Mouse (Mus musculus): ENCODE results near the gene Lbhd1.
"Not testable (repeated sequence)": the region's sequence is repeated elsewhere in the genome, so short reads cannot be mapped to it uniquely, and the experiment has no call there.

The Lbhd1 gene

DNA sequence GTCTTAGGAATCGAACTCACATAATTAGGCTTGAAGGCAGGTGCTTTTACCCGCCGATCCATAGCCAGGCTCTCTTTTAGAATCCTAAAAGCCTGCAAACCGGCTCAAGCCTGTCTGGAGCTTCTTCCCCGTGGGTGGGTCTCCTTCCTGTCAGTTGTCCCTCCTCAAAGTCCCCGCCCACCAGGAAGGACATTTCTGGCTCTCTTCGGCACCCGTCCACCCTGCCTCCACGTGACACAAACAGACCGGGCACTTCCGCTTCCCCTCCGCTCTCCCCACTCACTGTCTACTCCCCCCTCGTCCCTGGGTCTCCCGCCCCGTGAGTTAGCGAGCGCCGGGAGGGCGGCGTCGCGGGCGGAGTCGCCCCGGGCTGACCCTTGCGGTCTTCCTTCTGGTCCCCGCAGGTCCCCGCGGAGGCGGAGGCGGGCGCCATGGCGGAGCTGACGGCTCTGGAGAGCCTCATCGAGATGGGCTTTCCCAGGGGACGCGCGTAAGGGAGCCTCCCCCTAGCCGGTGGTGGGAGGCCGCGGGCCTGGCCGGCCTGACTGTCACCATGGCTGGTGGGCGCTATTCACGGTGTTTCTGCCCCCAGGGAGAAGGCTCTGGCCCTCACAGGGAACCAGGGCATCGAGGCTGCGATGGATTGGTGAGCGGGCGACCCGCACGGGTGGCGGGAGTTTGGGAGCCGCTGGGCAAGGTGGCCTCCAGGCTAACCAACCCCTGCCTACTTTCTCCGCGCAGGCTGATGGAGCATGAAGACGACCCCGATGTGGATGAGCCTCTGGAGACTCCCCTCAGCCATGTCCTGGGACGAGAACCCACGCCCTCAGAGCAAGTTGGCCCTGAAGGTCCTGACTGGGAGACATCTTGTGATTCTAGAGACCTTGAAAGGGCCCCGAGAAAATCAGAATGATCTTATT, 12.0 kb upstream of the Lbhd1 start, which contains the start of gene Ubxn1:
TSS of gene Ubxn1 (plus strand) at position 230 of the 920 bp plus-strand sequence.
- DNase-seq (ENCODE audit: low read depth, low spot score) = peak; percentile 100

GRCm38 (mm10) chr19:8872266-8872840, 11.2 kb upstream of the Lbhd1 start:
- DNase-seq (ENCODE audit: low read depth, low spot score) = no peak

- no peak for DNase-seq (ENCODE audit: low read depth, low spot score)
Measured at GRCm38 (mm10) chr19:8875031-8875430, 8.5 kb upstream of the Lbhd1 start.

- peak; percentile 94 for DNase-seq (ENCODE audit: low read depth, low spot score)
Measured at GRCm38 (mm10) chr19:8880311-8881033, 3.1 kb upstream of the Lbhd1 start, which contains the start of gene Uqcc3. Gene Uqcc3, minus strand, starts transcription at chr19:8880923.

DNA sequence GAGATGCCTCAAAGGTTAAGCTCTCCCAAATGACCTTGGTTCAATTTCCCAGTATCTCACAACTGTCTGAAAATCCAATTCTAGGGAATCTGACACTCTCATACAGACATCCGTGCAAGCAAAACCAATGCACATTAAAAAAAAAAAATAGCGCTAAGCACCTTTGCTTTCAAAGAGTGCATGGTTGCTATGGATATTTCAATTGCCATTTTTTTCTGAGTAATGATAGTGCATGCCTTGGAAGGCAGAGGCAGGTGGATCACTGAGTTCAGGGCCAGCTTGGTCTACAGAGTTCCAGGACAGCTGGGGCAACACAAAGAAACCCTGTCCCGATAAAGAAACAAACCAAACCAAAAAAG, 2.5 kb upstream of the Lbhd1 start:
- no peak for DNase-seq (ENCODE audit: low read depth, low spot score)

GRCm38 (mm10) chr19:8886916-8887584, 3.5 kb downstream of the Lbhd1 start:
- peak; percentile 37 for DNase-seq (ENCODE audit: low read depth, low spot score)

DNA sequence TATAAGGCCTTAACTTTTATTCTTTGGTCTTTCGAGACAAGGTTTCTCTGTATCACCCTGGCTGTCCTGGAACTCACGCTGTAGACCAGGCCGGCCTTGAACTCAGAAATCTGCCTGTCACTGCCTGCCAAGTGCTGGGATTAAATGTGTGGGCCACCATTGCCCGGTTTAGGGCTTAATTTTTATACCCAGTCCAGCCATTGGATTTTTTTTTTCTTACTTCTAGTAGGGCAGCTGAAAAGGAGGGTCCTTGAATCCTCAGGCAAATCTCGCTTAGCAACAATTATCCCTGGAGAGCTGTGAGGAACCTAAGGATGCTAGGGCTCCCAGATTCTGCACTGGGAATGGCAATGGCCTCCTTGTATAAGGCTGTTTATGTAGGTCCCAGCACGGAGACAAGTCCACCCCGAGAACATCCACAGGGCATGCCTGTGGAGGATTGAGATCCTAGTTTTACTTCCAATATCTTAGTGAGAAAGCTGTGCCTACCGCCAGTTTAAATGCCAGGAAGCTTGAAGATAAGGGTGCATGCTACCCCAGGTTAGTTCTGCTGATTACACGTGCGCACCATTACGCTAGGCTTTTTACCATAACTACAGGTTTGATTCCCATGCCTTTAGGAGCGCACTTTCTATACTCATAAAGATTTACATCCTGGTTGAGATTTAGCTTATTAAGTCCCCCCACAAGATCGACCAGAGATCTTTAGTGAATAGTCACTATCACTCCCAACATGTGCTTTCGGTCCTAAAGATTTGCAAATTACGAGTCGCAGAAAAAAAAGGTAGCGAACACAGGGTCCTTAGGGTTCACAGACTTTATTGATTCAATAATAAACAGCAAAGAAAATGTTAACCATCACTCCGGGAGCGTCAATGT, 4.3 kb downstream of the Lbhd1 start:
- peak; percentile 36 for DNase-seq (ENCODE audit: low read depth, low spot score)

- peak; percentile 98 for DNase-seq (ENCODE audit: low read depth, low spot score)
Measured at GRCm38 (mm10) chr19:8888511-8889385, 5.2 kb downstream of the Lbhd1 start, which contains the start of the genes 1810009A15Rik and Gm49416. Gene 1810009A15Rik, plus strand, starts transcription at chr19:8888853. Gene Gm49416, plus strand, starts transcription at chr19:8888926.

- peak; percentile 92 for DNase-seq (ENCODE audit: low read depth, low spot score)
Measured at GRCm38 (mm10) chr19:8892829-8893766, 9.6 kb downstream of the Lbhd1 start, which contains the start of gene Ints5. Gene Ints5, plus strand, starts transcription at chr19:8893005.

GRCm38 (mm10) chr19:8895397-8895960, 11.9 kb downstream of the Lbhd1 start:
- DNase-seq (ENCODE audit: low read depth, low spot score) = no peak

DNA sequence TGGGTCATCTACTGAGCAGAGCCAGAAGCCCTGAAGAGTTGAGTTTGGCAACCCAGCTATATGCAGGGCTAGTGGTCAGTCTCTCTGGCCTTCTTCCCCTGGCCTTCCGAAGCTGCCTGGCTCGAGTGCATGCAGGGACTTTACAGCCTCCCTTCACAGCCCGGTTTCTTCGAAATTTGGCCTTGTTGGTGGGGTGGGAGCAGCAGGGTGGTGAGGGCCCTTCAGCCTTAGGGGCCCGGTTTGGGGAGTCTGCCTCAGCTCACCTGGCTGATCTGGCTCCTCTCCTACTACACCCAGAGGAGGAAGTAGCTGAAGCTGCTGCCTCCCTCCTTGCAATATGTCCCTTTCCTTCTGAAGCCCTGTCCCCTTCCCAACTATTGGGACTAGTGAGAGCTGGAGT, 12.7 kb downstream of the Lbhd1 start:
- DNase-seq (ENCODE audit: low read depth, low spot score) = not testable (repeated sequence)

GRCm38 (mm10) chr19:8897211-8897864, 13.8 kb downstream of the Lbhd1 start:
- peak; percentile 82 for DNase-seq (ENCODE audit: low read depth, low spot score)

DNA sequence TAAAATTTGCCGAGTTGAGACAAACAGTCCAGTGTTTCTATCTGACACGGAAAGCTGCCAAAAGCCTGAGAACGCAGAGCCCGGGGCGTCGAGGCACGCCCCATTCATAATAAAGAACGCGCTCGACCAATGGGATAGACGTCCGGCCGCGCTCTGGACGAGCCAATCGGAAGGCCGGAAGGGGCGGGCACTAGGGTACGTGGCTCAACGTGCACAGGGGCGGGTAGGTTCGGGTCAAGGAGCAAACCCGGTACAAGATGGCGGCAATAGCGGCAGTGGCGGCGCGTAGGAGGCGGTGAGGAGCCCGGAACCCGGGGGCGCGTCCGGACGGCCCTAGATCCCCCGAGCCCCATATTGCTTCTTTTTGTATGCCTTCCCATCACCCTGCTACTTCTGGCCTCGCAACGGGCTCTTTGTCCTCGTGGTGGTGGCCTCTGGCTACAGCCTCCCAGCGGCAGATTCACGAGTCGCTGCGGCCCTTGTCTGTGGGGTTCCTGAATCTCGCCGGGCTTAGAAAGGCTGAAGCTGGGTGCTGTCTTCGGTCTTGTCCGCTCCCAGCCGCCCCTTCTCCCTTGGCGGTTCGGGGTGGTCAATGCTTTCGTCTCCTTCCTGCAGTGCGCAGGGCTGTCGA, 14.4 kb downstream of the Lbhd1 start, which contains the start of gene Ganab:
TSS of gene Ganab (plus strand) at position 207 of the 631 bp plus-strand sequence.
- DNase-seq (ENCODE audit: low read depth, low spot score) = peak; percentile 99

- DNase-seq (ENCODE audit: low read depth, low spot score) = peak; percentile 68
Measured at GRCm38 (mm10) chr19:8898576-8898975, 15.0 kb downstream of the Lbhd1 start.

DNA sequence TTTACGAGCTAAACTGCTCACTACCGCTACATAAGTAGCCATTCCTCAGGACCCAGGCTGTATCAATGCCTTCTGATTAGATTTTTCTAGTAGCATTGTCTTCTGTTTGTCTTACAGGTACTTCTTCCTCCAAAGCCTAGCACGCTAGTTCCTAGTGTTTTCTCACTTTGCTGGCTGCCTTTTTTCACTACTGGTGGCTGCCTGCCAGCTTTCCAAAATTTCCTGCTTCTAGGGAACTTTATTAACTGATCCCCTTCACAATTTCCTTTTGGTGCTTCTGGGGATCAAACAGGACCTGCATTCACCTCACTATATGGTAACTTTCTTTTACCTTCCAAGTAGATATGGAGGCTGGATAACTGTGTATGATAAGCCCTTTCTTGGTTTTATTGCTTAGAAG, 15.5 kb downstream of the Lbhd1 start:
- peak; percentile 24 for DNase-seq (ENCODE audit: low read depth, low spot score)

- DNase-seq (ENCODE audit: low read depth, low spot score) = no peak
Measured at GRCm38 (mm10) chr19:8903412-8903811, 19.9 kb downstream of the Lbhd1 start.

GRCm38 (mm10) chr19:8908531-8908930, 25.0 kb downstream of the Lbhd1 start:
- DNase-seq (ENCODE audit: low read depth, low spot score) = no peak

All from 3T3-L1 (cell line).